Mouse (Mus musculus): ENCODE data around the gene Arhgap21. TPM values are rescaled to one million over a fixed set of nuclear protein-coding genes. Genes with fewer than 3 reads are reported as not detected.
A peak's percentile ranks its signal among the peaks of the same experiment; 100 is the strongest.

Arhgap21 gene
- total and polyA plus RNA-seq, 3 experiments, result 12.9 to 68.8 (median 59.7) TPM

DNA sequence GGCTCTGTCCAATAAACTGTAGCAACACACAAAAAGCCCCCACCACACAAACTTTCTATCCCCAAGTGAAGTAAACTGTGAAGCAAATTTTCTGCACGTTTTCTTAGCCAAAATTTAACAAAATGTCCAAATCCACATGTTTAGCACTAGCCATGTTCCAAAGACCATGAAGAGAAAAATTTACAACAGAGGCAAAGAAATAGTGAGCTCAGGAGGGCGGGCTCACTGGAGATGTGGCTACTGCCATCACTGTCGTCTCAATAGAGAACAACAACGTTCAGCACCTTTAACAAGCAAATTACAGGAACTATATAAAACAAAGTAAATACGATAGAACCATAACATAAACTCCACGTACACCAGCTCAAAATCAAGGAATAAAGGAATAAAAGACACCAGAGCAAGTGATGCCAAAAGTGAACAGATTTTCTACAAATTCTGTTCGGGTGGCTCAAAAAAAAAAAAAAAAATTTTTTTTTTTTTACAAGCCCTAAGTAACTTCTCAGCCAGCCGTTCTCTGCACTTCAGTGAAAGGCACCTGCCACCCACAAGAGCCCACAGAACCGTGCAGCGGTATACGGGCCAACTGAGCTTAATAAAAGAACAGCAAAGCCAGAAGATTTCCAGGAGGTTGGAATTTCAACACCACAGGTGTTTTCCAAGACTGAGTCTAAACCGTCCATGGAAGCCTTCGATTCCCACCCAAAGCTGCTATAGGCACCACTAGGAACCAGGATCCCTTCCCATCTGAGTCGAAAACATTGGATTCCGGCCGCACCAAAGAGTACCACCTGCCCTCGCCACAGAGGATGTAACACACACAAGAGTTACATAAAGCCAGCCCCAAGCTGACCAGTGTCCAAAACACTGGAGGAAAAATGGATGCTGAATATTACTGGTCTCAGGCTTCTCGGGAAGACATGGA, 2.2 kb downstream of the Arhgap21 start:
- DNase-seq, result no peak

DNA sequence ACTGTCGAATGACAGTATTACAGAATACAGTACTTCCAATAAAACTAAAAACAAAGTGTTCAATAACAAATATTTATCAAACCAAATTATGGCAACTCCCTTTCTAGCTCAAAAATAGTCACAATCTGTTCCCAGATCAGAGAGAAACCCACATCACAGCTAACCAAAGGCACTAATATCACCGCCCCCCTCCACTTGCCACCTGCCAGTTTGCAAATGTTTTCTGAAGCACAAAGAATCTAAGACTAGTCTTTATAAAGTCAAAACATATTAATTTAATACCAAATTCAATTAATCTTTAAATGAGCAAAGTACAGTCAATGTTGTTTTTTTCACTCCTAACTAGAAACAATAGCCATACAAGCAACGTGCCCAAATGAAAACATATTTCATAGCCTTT, 3.3 kb downstream of the Arhgap21 start:
- DNase-seq, result no peak

DNA sequence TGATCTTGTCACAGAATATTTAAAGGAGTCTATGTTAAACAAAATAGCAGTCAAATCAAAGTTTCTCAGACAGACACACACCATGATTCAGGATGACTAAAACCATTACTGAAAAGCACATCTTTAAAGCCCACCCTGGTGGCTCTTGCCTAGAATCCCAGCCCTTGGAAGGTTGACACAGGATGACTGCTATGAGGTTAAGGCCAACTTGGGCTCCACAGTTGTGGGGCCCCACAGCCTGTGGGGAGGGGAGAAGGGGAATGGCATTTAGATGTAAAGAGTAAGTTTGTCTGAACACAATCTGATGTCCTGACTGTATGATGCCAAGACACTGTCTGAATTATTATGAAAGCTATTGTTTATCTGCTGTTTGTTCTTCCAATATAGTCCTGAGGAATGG, 4.2 kb downstream of the Arhgap21 start:
- no peak for DNase-seq

DNA sequence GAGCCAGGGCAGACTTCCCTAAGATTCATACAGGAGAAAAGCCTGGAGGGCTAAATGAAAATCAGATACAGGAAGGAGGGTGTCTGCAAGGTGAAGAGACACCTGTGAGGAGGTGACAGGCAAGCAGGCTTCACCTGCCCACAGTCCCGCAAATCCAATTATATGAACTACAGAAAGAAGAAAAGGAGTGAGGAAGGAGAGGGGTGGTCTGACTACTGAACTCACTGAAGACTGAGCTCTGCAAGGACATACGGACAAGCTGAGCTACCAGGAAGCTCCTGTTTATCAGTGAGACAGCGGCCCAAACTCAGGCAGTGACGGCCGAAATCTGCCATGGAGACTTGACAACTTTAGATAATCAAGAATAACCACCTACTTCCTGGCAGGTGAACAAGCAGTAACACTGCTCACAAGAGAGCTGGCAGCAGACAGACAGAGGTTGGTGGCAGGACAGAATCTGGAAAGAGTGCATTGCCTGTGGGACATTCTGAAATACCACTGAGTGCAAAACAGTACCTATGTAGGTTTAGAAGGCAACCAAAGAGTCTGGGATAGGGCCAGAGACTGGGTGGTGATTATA, 5.4 kb downstream of the Arhgap21 start:
- DNase-seq, result no peak

DNA sequence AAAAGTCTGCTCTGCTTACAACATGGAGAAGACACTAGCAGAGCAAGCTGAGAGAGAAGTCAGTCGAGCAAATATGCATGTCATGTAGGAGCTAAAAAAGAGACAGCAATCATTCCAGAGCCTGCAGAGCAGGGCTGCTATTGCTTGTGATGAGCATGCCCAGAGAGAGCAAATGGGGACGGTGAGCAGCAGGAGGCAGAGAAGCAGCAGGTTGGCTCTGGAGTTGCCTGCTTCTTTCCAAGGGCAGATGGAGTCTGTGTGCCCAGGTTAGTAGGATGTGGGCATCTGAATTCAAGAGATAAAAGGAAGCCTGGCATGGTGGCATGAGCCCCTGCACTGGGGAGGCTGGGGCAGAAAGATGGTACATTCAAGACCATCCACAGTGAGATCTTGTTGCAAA, 6.4 kb downstream of the Arhgap21 start:
- no peak for DNase-seq

DNA sequence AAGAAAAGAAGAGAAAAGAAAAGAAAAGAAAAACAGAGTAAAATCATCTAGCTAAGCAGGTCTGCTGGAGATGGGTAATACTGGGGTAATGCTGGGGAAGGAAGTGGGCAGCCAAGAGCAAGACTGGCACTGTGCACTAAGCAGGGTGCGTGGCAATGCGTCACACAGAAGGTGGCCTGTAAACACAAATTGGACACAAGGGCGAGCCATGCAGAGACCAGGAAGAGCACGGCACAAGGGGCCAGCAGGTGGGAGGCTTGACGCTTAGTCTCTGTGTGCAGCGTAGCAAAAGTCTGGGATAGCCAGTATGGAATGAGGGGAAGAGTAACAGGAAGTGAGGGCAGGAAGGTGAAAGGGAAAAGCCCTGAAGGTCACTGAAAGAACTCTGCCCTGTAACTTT, 6.9 kb downstream of the Arhgap21 start:
- no peak for DNase-seq

DNA sequence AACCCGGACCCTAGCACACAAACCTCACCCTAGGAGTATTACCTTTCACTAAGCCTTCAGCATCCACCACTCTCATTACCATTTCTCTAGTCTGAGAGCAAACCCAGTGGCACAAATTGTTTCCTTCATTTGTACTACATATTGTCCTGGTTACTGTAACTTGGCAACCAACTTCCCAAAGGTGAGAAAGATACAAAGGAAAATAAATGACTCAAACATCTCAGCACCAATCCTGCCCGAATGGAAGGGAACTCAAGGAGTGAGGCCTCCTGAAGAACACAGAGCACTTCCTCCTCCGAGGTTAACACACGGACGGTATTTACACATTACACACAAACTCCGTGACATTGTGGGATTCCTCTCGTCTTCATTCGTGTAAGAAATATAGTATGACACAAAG, 7.4 kb downstream of the Arhgap21 start:
- no peak for DNase-seq

DNA sequence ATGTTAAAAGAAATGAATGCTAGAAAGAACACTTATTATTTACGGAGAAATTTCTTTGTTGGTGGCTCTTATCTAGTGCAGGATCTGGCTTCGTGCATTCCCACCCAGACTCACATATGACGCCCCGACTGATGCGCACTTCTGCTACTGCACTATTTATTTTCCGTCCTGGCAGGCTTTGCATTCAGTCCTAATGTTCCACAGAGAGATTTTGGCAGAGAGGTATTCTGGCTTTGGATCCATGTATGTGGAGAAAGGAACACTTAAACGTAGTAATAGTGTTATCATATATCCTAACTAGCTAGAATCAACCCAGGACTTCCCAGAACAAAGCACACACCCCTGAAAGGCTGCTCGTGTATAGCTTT, 8.0 kb downstream of the Arhgap21 start:
- DNase-seq, result no peak

DNA sequence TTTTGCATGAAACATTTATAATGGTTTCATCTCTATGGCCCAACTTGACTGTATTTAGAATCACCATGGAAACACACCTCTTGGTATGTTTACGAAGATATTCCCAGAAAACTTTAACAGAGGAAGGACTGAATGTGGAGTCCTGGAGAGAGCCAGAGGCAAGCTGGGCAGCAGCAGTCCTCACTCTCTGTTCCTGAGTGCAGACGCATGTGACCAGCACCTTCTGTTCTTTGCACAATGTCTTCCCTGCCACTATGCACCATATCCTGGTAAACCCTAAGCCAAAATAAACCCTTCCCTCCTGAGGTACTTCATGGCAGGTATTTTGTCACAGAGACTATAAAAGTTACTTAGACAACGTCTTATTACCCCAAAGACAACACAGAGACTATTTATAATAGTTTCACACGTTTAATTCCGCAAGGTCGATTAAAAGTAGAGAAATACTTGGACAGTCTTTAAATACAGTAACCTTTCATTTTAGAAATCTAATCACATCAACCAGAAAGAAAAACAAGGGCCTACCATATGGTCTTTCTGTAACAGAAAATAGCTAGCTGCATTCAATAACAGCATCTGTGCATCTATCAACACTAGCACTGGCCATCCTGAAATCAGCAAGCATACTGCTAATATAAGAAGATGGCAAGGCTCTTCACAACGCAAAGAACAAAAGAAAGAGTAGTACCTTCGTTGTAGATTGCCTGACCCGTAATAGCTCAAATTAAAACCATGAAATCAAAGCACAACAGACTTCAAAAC, 8.6 kb downstream of the Arhgap21 start:
- no peak for DNase-seq

DNA sequence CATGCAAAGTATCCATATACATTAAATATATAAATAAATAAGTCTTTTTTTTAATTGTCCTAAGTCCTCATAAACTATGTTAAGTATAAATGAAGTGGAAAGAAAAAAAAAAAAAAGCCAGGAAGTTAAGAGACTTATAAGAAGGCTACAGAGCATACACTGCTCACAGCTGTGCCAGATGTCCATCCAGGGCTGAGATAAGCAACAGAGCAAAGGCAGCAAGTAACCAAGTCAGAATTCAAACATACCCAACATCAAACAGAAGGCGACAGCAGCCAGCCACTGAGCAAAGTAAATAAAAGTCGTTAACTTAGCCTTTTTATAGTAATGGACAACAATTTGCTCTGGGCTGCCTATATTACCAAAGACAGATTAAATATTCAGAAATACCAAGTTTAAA, 9.6 kb downstream of the Arhgap21 start:
- DNase-seq, result no peak

DNA sequence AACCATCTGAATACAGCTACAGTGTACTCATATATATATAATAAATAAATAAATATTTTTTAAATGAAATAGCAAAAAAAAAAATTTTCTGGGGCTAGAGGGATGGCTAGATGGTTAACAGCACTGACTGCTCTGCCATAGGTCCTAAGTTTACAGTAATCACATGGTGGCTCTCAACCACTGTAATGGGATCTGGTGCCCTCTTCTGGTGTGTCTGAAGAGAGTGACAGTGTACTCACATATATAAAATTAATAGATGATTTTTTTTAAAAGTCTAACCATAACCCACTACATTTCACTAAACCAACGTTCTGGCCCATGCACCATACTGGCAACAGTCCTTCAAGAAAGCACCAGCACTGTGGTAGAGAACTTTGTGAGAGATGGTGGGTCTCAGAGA, 10.7 kb downstream of the Arhgap21 start:
- DNase-seq, result no peak

DNA sequence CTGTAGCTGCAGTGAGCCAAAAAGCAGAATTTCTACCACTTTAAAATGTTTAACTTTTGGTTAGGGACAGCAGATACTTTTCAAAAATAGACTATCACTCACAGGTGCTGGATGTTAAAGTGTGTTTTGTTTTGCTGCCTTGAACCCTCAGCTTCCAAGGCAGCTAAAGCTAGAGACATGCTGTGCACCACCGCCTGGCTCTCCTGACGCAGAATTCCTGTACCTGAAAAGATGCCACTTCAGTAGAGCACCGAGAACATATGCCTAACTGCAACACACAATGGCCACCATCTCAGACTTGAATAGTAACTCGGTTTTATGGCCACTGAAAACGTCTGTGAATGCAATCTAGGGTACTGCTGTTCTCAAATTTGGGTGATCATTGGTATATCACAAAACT, 12.0 kb downstream of the Arhgap21 start:
- no peak for DNase-seq

DNA sequence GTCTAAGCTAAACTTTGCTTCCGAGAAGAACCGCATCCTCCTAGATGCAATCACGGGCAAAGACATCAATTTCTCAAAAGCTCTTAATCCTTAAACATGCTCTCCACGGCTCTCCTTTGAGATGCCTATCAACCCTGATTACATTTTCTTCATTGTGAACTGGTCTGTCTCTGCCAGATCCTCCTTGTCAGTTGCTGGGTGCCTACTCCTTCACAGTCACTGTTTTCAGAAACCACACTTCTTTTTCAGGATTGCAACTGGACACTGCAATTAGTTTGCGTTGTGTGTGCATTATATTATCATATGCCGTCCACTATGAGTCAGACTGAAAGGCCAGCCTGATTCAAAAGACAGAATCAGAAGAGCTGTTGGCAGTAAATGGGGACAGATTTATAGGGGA, 12.7 kb downstream of the Arhgap21 start:
- no peak for DNase-seq

DNA sequence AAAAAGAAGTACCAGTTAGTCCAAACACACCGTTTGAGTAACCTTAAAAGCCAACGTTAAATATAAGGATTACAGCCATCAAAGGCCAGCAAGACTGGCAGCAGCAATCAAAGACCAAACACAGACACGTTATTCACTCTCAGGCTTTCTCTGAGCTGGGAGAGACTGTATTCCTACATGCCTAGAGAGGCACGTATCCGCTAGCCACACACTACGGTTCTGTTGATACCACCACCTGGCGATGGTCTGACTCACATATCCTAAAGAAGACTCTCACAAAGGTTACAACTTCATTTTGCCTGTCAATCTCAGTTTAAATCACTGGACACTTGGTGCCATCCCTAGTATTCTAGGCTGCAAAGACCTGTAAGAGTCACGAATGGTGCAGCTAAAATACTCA, 13.3 kb downstream of the Arhgap21 start:
- no peak for DNase-seq

DNA sequence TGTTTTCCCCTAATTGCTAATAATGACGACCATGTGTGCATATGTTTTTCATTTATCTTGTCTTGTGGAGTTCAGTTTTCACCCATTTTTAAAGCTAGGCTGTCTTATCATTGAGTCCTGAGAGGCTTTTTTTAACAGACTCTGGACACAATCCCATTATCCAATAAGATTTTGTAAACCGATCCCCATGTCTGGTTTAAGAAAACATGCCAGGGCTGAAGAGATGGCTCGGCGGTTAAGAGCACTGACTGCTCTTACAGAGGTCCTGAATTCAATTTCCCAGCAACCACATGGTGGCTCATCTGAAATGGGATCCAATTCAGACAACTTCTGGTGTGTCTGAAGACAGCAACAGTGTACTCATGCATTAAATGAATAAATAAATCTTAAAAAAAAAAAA, 16.0 kb downstream of the Arhgap21 start:
- no peak for DNase-seq

DNA sequence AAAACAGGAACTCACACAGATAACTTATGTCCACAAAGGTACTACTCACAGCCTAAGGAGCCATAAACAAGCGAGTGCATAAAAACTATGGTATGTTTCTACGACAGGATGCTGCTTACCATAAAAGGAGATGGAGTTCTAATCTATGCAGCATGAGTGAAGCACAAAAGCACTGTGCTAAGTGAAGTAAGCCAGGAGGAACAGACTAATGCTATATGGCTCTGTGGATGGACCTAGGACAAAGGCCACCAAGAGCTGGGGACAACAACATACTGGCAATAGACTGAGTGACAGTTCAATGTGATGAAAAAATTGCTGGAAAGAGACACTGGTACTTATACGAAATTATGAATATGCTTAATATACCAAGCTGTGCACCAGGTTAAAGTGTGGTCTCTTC, 19.5 kb downstream of the Arhgap21 start:
- no peak for DNase-seq

DNA sequence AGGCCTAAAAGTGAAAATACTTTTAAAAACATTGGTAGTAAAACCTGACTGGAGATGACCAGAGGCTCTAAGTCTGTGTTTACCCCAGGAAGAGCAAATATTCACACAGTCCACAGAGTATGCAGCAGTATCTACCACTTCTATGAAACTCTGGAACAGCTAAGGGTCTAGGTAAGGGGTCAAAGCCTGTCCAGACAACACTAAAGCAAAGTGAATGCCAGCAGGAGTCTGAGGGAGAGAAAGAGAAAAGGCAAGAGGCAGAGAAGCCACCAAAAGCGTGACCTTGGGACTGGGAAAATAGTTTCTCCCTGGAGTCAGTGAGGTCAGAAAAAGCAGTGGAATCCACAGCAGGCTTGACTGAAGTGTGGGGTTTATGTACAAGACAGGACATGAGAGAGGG, 21.6 kb downstream of the Arhgap21 start:
- no peak for DNase-seq

DNA sequence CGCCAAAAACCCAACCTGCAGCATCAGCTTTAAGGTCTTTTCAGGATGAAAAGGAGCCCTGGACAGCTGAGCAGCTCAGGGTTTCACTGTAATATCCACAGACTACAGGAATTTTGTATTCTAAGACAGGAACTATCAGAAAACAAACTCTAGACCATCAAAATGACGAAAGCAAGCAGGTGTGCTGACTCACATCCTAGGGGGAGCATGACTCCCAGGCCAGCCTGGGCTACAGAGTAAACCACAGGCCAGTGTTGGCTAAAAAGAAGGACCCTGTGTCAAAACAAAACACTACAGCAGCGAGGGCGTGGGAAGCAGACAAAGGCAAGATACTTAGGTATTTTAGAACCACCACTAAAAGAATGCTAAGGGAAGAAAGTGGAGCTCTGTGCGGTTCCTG, 23.1 kb downstream of the Arhgap21 start:
- DNase-seq, result no peak

DNA sequence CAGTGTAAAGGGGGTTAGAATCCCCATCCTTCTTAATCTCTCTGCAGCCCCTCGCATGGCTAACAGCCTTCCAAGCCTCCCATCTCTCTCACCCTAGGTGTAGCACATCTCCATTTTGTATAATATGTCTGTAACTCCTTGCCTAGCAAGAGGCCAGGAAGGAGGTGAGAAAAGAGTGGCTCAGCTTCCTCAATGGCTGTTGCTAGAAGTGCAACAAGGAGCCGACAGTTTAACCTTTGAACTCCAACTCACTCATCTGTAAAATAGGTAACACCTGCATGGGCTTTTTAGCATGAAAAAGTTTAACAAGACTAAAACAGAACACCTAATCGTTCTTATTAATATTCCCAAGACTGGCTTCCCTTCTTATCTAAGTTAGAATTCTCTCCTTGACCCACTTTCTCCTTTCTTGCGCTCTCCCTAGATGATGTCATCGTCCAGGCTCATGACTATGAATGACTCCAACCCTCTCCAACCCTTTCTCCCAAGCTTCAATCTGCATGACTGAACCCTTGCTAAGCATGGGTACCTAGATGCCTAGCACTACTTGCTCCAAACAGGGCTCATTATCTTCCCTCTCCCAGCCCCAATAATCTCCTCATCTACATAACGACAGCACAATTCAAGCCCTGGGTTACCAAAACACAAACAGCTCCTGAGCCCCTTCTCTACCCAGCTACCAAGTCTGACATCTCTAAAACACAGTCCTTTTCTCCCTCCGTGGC, 24.8 kb downstream of the Arhgap21 start:
- DNase-seq, result peak; percentile 61

DNA sequence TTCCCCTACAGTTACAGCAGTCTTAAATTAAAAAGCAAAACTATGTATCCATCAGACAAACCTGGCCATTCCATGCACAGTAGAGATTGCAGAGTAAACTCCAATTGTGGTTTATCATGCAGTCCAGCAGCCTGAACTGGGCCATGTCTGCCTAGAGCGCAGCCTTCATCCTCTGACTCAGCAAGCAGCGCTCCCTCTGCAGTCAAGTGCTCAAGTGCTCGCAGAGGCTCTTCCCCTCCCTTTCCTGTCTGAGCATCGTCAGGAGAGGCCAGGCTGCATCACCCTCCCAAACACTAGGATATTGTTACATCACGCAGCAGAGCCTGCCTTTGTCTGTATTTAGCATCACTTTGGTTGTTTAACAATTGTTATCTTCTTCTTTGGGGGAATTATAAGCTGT, 25.5 kb downstream of the Arhgap21 start:
- peak; percentile 73 for DNase-seq

DNA sequence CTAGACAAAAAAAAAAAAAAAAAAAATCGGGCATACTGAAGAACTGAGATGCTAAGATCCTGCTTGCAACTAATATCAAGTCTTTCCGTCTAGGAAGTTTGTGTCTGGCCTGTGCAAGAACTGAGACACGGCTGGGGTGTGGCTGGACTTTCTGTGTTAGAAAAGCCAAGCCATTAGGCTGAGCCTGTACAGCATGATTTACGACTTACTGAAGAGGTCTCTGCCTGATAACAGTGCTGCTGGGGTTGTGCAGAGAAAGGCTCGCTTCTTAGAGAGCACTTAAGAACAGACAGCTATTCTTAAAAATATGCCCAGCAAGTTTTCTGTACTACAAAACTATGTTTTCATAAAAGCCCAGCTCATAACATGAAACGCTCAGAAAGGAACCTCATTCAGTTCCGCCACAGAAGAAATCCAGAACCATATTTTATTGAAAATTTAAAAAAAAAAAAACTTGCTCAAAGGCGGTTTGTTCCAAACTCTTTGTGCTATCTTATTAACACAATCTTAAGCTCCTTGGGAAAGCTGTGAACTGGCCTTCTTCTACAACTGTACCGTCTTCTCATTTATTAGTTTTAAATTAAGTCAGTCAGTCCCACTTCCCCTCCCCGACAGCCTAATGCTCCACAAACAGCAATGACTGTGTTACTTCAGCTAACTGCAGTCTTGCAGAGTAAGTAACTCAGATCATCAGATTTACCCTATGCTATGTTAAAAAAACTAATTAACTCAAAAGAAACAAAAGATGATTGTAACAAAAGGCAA, 26.1 kb downstream of the Arhgap21 start:
- DNase-seq, result no peak

DNA sequence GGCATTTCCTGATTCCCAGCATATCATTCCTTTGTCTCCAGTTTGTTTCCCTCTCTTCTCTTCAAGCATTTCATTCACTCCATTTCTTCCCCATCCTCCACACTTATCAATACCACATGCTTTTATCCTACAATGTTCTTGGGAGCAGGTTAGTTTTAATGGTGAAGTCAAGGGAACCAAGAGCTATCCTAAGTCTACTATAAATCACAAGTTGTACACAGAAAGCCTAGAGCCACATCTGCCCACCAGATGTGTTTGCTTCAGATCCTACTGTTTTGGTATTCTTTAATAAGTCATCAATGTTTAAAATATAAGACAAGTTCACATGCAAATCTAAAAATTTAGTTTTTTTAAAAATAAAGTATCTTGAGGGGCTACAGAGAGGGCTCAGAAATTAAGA, 27.6 kb downstream of the Arhgap21 start:
- no peak for DNase-seq
